Mouse (Mus musculus) stomach, embryonic 16.5 days (tissue): ENCODE measurements around the gene Kcnk16. TPM values are rescaled to one million over a fixed set of nuclear protein-coding genes. Genes with fewer than 3 reads are reported as not detected.

Experiments
- ATAC-seq: fragments of 200-750 bp; cut with Nextera tagmentation; 2 replicates; pipeline ENCODE4 v1.8.0; 2017; ENCODE audit warnings: moderate number of reproducible peaks, moderate TSS enrichment; ENCODE audit not compliant: insufficient read depth, low FRiP score
- H3K27ac ChIP-seq: fragments of 300-500 bp; sonication (generic); 2 replicates; pipeline ENCODE4 v1.5.1; 2014; ENCODE audit warnings: low read length
- H3K27me3 ChIP-seq: fragments of 300-500 bp; sonication (generic); 2 replicates; pipeline ENCODE4 v1.6.1; 2014; ENCODE audit warnings: low read length, control low read depth, mixed read lengths; ENCODE audit not compliant: control insufficient read depth, insufficient read depth
- H3K36me3 ChIP-seq: fragments of 300-500 bp; sonication (generic); 2 replicates; pipeline ENCODE4 v1.6.1; 2014; ENCODE audit warnings: low read length; ENCODE audit not compliant: control insufficient read depth, insufficient read depth
- H3K4me1 ChIP-seq: fragments of 300-500 bp; sonication (generic); 2 replicates; pipeline ENCODE4 v1.6.1; 2014; ENCODE audit warnings: low read length, control low read depth, mixed read lengths; ENCODE audit not compliant: control insufficient read depth, insufficient read depth
- H3K4me2 ChIP-seq: fragments of 300-500 bp; sonication (generic); 2 replicates; pipeline ENCODE4 v1.6.1; 2014; ENCODE audit warnings: low read depth, low read length, mixed read lengths
- H3K4me3 ChIP-seq: fragments of 300-500 bp; sonication (generic); replicated peaks from 2 replicates; pipeline ENCODE4 v1.5.1; 2014; ENCODE audit warnings: mild to moderate bottlenecking, low read length
- H3K9ac ChIP-seq: fragments of 300-500 bp; sonication (generic); 2 replicates; pipeline ENCODE4 v1.6.1; 2014; ENCODE audit warnings: low read length
- H3K9me3 ChIP-seq: fragments of 300-500 bp; sonication (generic); replicated peaks from 2 replicates; pipeline ENCODE4 v1.6.1; 2016; ENCODE audit warnings: low read length, control low read depth; ENCODE audit not compliant: control insufficient read depth
- WGBS: fragments of 180-500 bp; shearing (Covaris S2); extraction: QIAGEN DNeasy Blood & Tissue Kit; methylation state at CpG from one replicate; pipeline ENCODE4 v1.1.7; 2014; 5-methylcytosine and 5-hydroxymethylcytosine counted together
- polyA plus RNA-seq: library from polyadenylated mRNA; unstranded; fragments of >200 nt; fragmentation: Nextera tagmentation; extraction: Ambion mirVana; gene quantifications from 2 replicates; pipeline ENCODE4 v1.2.1, GENCODE M21; 2015

Kcnk16 gene
- polyA plus RNA-seq, 1 experiment from 2014 or later: 9.8 TPM

DNA sequence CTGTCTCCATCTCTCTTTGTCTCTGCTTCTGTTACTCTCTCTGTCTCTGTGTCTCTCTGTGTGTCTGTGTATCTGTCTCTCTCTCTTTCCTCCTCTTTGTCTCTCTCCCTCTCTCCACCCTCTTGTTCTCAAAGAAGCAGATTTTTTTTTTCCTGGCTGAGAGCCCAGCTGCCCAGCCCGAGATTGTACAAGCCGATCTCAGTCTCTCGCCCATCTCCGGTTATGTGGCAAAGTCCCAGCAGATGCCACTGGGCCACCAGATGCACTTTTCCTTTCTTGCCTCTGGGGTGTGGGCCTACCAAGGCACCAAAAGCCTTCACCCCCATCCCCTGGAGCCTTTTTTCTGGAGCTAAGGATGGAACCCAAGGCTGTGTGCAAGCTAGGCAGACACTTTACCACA lies 44.8 kb downstream of the Kcnk16 start:
- Histone ChIP-seq H3K9ac (no peak overlapping the region), H3K27me3 (no peaks in the 10 kb centered on the region), H3K4me2 (no peak overlapping the region), H3K27ac (no peak overlapping the region; the same call in 1 of the 2 replicates), H3K4me1 (peaks cover 8% of the 10 kb centered on the region; the same call in 1 of the 2 replicates), H3K4me3 (no peak overlapping the region), H3K36me3 (no peaks in the 10 kb centered on the region), H3K9me3 (no peaks in the 10 kb centered on the region)
- ATAC-seq: no peak
- 33% methylated on average over 4 of the region's 4 CpGs for whole genome bisulfite sequencing

DNA sequence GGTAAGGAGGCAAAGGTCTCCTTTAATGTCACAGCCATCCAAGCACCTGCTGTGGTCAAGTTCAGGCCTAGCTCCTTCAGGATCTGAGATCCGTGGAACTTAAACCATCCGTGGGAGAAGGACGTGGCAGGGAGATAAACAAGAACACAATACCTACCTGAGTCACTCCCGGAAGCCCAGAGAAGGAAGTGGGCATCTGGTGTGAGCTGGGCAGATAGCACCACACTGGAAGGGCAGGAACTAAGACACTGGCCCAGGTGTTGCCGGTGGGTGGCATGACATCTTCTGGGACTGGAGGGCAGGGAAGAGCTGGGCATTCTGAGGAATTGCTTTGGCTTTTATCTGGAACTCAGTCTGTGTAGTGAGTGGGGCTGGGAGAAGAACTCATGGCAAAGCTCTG lies 45.7 kb downstream of the Kcnk16 start:
- no peak overlapping the region for H3K4me3 ChIP-seq
- no peaks in the 10 kb centered on the region for H3K36me3 ChIP-seq
- no peaks in the 10 kb centered on the region for H3K27me3 ChIP-seq
- H3K4me1 ChIP-seq: peaks cover 4% of the 10 kb centered on the region; the same call in 1 of the 2 replicates
- 0 out of 2 replicates have a peak, but pooled peaks have one; percentile 22 for ATAC-seq
- no peaks in the 10 kb centered on the region for H3K9me3 ChIP-seq
- H3K4me2 ChIP-seq: no peak overlapping the region
- peak overlapping the region; percentile 34; the same call in 1 of the 2 replicates for H3K27ac ChIP-seq
- no peak overlapping the region for H3K9ac ChIP-seq
- 60% methylated on average over 5 of the region's 5 CpGs for WGBS

DNA sequence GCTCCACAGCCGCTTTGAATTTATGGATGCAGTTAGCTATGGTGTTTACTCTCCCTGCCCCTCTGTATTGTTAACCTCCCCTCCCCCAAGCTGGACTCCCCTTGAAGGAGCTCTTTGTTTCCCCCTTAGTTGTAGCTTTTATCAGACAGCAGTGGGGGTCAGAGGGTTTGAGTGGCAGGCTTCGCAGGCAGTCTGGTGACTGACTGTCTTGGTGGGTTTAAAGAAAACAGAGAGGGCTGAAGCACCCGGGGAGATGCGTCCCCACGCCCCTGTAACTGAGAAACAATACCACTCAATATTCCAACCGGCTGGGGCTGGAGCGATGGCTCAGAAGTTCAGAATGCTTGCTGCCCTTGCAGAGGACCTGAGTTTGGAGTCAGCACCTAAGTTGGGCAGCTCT lies 47.9 kb downstream of the Kcnk16 start:
- H3K27ac ChIP-seq: no peak overlapping the region
- no peaks in the 10 kb centered on the region for H3K36me3 ChIP-seq
- no peak for ATAC-seq
- no peak overlapping the region for H3K9ac ChIP-seq
- H3K4me2 ChIP-seq: no peak overlapping the region
- WGBS: 61% methylated on average over 7 of the region's 7 CpGs
- H3K9me3 ChIP-seq: no peaks in the 10 kb centered on the region
- H3K4me1 ChIP-seq: peaks cover 4% of the 10 kb centered on the region; the same call in 1 of the 2 replicates
- no peak overlapping the region for H3K4me3 ChIP-seq
- H3K27me3 ChIP-seq: no peaks in the 10 kb centered on the region

DNA sequence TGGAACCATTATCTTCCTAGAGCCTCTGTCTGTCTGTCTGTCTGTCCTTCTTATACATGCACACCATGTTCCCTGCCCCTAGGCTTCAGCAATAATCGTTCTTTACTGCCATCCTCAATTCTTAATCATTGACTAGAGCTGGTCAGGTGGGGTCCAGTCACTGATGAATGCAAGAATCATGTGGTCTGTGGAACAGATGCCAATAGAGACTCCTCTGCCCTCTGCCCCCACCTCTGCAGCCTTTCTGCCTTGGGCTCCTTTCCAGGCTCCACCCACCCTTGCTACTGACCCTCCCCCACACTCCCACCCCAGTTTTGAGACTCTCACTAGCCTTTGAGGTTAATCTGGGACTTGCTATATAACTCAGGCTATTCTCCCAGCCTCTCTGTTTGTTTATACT lies 49.1 kb downstream of the Kcnk16 start:
- no peak overlapping the region for H3K27ac ChIP-seq
- ATAC-seq: no peak
- peaks cover 4% of the 10 kb centered on the region; the same call in 1 of the 2 replicates for H3K4me1 ChIP-seq
- 54% methylated on average over 1 of the region's 1 CpGs for WGBS
- H3K9ac ChIP-seq: no peak overlapping the region
- no peaks in the 10 kb centered on the region for H3K27me3 ChIP-seq
- H3K36me3 ChIP-seq: no peaks in the 10 kb centered on the region
- H3K4me3 ChIP-seq: no peak overlapping the region
- H3K4me2 ChIP-seq: no peak overlapping the region
- no peaks in the 10 kb centered on the region for H3K9me3 ChIP-seq

DNA sequence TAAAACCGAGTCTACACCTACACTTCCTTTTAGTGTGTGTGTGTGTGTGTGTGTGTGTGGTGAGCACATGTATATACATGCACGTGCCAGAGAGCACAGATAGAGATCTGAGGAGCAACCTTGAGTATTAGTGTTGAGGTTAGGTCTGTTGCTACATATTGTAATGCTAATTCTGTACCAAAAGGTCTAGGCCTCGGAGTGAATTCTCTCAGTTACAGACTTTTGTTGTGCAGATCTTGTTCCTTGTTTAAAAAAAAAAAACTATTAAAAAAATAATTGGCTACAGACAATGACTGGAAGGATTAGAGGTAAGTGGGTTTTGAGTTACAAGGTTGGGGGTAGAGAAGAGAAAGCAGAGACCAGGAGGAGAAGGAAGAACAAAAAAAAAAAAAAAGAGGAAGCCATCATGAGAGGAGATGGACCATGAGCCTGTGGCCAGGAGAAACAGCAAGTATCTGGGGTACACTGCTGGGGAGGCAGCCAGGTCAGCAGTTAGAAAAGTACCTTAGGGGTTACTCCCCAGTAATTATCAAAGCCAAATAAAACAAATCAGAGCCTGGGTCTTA lies 51.6 kb downstream of the Kcnk16 start:
- Histone ChIP-seq H3K4me1 (0 out of 2 replicates have a peak, but pooled peaks cover 2% of the 10 kb centered on the region), H3K27ac (no peak overlapping the region), H3K4me2 (no peak overlapping the region), H3K36me3 (no peaks in the 10 kb centered on the region), H3K9me3 (no peaks in the 10 kb centered on the region), H3K4me3 (no peak overlapping the region), H3K9ac (no peak overlapping the region), H3K27me3 (no peaks in the 10 kb centered on the region)
- no peak for ATAC-seq
- 56% methylated on average over 3 of the region's 3 CpGs for WGBS

DNA sequence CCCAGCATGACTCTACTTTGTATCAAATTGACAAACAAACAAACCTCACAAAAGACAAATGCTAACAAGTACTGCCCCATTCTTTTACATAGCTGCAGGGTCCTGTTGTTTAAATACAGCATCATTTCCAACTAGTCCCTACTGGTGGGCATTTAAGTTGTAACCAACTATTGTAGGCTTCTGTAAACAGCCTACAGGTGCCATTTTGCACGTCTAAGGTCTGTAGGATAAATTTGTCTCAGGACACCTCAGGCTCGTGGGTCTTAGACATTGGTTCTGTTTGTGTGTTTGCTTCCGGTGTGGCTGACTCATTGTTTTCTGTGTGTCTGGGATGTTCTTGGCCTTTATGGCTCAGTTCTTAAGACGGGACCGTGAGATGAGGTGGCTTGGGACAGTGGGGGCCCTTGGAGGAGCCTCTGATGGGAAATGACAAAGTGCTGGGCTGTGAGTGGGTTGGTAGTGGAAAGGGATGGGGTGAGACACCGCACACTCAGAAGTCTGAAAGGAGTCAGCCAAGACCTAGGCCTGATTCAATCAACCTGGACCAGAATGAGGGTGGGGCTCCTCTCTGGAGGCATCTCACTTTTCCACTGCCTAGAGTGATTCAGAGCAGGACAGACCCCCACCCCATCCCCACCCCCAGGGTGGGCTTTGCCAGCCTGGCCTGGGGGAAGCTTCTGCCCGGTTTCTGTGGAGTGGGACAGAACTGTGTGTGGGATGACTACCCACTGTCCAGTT lies 52.3 kb downstream of the Kcnk16 start:
- no peaks in the 10 kb centered on the region for H3K27me3 ChIP-seq
- H3K36me3 ChIP-seq: no peaks in the 10 kb centered on the region
- 0 out of 2 replicates have a peak, but pooled peaks cover 4% of the 10 kb centered on the region for H3K4me1 ChIP-seq
- no peak overlapping the region for H3K9ac ChIP-seq
- no peak for ATAC-seq
- no peak overlapping the region for H3K4me2 ChIP-seq
- H3K4me3 ChIP-seq: no peak overlapping the region
- 83% methylated on average over 7 of the region's 7 CpGs for WGBS
- H3K27ac ChIP-seq: no peak overlapping the region
- H3K9me3 ChIP-seq: no peaks in the 10 kb centered on the region

DNA sequence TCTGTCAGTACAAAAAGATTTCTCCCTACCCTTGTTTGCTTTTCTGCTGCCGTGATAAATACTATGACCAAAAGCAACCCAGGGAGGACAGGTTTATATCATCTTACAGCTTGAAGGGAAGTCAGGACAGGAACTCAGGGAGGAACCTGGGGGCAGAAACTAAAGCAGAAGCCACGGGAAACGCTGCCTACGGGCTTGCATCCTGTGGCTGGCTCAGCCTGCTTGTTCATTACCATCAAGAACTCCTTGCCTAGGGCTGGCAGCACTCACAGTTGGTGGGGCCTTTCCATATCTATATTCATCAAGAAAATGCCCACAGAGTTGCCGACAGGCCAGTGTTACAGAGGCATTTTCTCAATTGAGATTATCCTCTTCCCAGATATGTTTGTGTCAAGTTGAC lies 53.2 kb downstream of the Kcnk16 start:
- no peak for ATAC-seq
- 37% methylated on average over 5 of the region's 5 CpGs for WGBS
- H3K9ac ChIP-seq: no peak overlapping the region
- no peak overlapping the region for H3K27ac ChIP-seq
- H3K4me1 ChIP-seq: 0 out of 2 replicates have a peak, but pooled peaks cover 4% of the 10 kb centered on the region
- no peak overlapping the region for H3K4me2 ChIP-seq
- no peaks in the 10 kb centered on the region for H3K27me3 ChIP-seq
- no peaks in the 10 kb centered on the region for H3K36me3 ChIP-seq
- no peaks in the 10 kb centered on the region for H3K9me3 ChIP-seq
- H3K4me3 ChIP-seq: no peak overlapping the region

DNA sequence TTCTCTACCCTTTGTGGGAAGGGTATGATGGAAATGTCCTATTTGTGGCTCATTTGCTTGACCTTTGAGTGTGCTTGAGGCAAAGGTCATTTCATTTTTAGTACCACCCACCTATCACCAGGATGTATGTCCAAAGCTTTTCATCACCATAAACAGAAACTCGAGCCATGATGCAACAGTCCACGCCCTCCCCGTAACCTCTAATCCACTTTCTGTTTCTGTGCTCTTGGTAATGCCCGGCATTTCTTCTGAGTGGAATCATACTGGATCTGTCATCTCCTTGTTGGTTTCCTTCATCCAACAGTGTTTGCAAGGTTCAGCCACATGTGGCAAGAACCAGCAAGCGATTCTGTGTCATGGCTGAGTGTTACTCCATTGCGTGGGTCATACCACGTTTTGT lies 54.9 kb downstream of the Kcnk16 start:
- Histone ChIP-seq H3K36me3 (no peaks in the 10 kb centered on the region), H3K4me3 (no peak overlapping the region), H3K9ac (no peak overlapping the region), H3K27me3 (no peaks in the 10 kb centered on the region), H3K4me1 (0 out of 2 replicates have a peak, but pooled peaks cover 4% of the 10 kb centered on the region), H3K9me3 (no peaks in the 10 kb centered on the region), H3K4me2 (no peak overlapping the region), H3K27ac (no peak overlapping the region)
- WGBS: 78% methylated on average over 7 of the region's 7 CpGs
- ATAC-seq: no peak

DNA sequence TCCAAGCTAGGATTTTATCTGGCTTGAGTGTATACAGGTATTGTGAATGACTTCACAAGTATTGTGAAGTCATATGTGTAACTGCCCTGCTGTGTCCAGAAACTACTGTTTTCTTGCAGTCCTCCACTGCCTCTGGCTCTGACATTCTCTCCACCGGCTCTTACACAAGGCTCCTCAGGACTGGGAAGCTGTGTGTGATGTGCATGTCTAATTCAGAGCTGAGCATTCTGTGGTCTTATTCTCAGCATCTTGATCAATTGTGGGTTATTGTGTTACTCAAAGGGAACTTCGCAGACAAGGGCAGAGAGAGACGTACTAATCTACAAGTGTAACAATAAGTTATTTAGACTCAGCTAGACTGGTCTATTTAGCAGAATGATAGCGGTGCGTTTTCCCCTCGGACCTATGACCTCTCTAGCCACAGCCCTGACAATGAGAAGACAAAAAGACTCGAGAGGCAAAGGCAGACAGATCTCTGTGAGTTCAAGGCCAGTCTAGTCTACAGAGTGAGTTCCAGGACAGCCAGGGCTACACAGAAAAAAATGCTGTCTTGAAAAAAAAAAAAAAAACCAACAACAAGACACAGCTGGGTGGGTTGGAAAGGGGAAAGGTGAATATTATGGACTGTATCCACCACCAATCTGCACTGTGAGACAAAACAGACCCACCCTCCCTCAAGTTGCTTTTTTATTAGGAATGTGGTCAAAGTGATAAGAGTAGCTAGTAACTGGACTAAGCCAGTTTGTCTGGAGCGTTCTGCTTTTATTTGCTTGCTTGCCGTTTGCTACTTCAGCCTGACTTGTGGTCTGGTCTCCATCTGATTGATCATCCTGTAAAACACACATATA lies 57.0 kb downstream of the Kcnk16 start:
- no peak overlapping the region for H3K9ac ChIP-seq
- no peak for ATAC-seq
- H3K4me1 ChIP-seq: 0 out of 2 replicates have a peak, but pooled peaks cover 4% of the 10 kb centered on the region
- H3K27ac ChIP-seq: no peak overlapping the region
- no peaks in the 10 kb centered on the region for H3K27me3 ChIP-seq
- H3K4me2 ChIP-seq: no peak overlapping the region
- no peak overlapping the region for H3K4me3 ChIP-seq
- H3K9me3 ChIP-seq: no peaks in the 10 kb centered on the region
- H3K36me3 ChIP-seq: no peaks in the 10 kb centered on the region
- WGBS: 51% methylated on average over 9 of the region's 9 CpGs
